Mouse (Mus musculus): ENCODE measurements around the gene Npcd. TPM values are rescaled to one million over a fixed set of nuclear protein-coding genes. Genes with fewer than 3 reads are reported as not detected.
"Not testable (repeated sequence)": the region's sequence is repeated elsewhere in the genome, so short reads cannot be mapped to it uniquely, and the experiment has no call there.

The Npcd gene
- polyA plus RNA-seq, 1 experiment = 1.2 TPM

- H3K36me3 ChIP-seq (ENCODE audit: control insufficient read depth, insufficient read depth, low read length, poor library complexity, severe bottlenecking) = 0 out of 2 replicates have a peak, but pooled peaks cover 3% of the 10 kb centered on the region
Observed at GRCm38 (mm10) chr15:79825146-79825825, 8.8 kb downstream of the Npcd start.

GRCm38 (mm10) chr15:79823588-79824280, 10.3 kb downstream of the Npcd start:
- no peak overlapping the region for H3K4me3 ChIP-seq (ENCODE audit: low read depth, low read length)
- no peaks in the 10 kb centered on the region for H3K9me3 ChIP-seq (replicated peaks; ENCODE audit: control insufficient read depth, insufficient read depth, low read length, poor library complexity, severe bottlenecking)
- no peak overlapping the region for H3K9ac ChIP-seq (ENCODE audit: low read depth, poor library complexity, severe bottlenecking)
- 0 out of 2 replicates have a peak, but pooled peaks cover 3% of the 10 kb centered on the region for H3K36me3 ChIP-seq (ENCODE audit: control insufficient read depth, insufficient read depth, low read length, poor library complexity, severe bottlenecking)
- H3K4me1 ChIP-seq (ENCODE audit: control insufficient read depth, insufficient read depth, low read length) = peaks cover 6% of the 10 kb centered on the region
- TF ChIP-seq POLR2A (IDR thresholded peaks at IDR 0.05; ENCODE audit: insufficient read depth, low read length) (no peak), EP300 (IDR thresholded peaks at IDR 0.05; ENCODE audit: insufficient read depth, low read depth, low read length) (no peak), CTCF (IDR thresholded peaks at IDR 0.05; ENCODE audit: low read depth, low read length) (no peak)
- no peak overlapping the region for H3K27ac ChIP-seq (ENCODE audit: insufficient read depth, low read length)
- H3K27me3 ChIP-seq (ENCODE audit: control insufficient read depth, insufficient read depth, low read length, poor library complexity, severe bottlenecking) = no peaks in the 10 kb centered on the region

More at GRCm38 (mm10) chr15:79825146-79825825, 8.8 kb downstream of the Npcd start:
- Histone ChIP-seq H3K27me3 (ENCODE audit: control insufficient read depth, insufficient read depth, low read length, poor library complexity, severe bottlenecking) (no peaks in the 10 kb centered on the region), H3K9me3 (replicated peaks; ENCODE audit: control insufficient read depth, insufficient read depth, low read length, poor library complexity, severe bottlenecking) (no peaks in the 10 kb centered on the region), H3K4me1 (ENCODE audit: control insufficient read depth, insufficient read depth, low read length) (peaks cover 6% of the 10 kb centered on the region), H3K9ac (ENCODE audit: low read depth, poor library complexity, severe bottlenecking) (no peak overlapping the region), H3K4me3 (ENCODE audit: low read depth, low read length) (no peak overlapping the region), H3K27ac (ENCODE audit: insufficient read depth, low read length) (no peak overlapping the region)
- peak; percentile 66 for TF ChIP-seq CTCF (IDR thresholded peaks at IDR 0.05; ENCODE audit: low read depth, low read length)
- TF ChIP-seq EP300 (IDR thresholded peaks at IDR 0.05; ENCODE audit: insufficient read depth, low read depth, low read length) = no peak

GRCm38 (mm10) chr15:79822265-79823199, 11.5 kb downstream of the Npcd start:
- TF ChIP-seq EP300 (IDR thresholded peaks at IDR 0.05; ENCODE audit: insufficient read depth, low read depth, low read length) (no peak), POLR2A (IDR thresholded peaks at IDR 0.05; ENCODE audit: insufficient read depth, low read length) (no peak), CTCF (IDR thresholded peaks at IDR 0.05; ENCODE audit: low read depth, low read length) (no peak)
- no peaks in the 10 kb centered on the region for H3K36me3 ChIP-seq (ENCODE audit: control insufficient read depth, insufficient read depth, low read length, poor library complexity, severe bottlenecking)
- H3K27ac ChIP-seq (ENCODE audit: insufficient read depth, low read length) = no peak overlapping the region
- H3K9ac ChIP-seq (ENCODE audit: low read depth, poor library complexity, severe bottlenecking) = no peak overlapping the region
- no peaks in the 10 kb centered on the region for H3K9me3 ChIP-seq (replicated peaks; ENCODE audit: control insufficient read depth, insufficient read depth, low read length, poor library complexity, severe bottlenecking)
- no peaks in the 10 kb centered on the region for H3K27me3 ChIP-seq (ENCODE audit: control insufficient read depth, insufficient read depth, low read length, poor library complexity, severe bottlenecking)
- H3K4me3 ChIP-seq (ENCODE audit: low read depth, low read length) = no peak overlapping the region
- peaks cover 6% of the 10 kb centered on the region for H3K4me1 ChIP-seq (ENCODE audit: control insufficient read depth, insufficient read depth, low read length)

GRCm38 (mm10) chr15:79818325-79818724, 15.7 kb downstream of the Npcd start:
- Histone ChIP-seq H3K4me3 (ENCODE audit: low read depth, low read length) (no peak overlapping the region), H3K36me3 (ENCODE audit: control insufficient read depth, insufficient read depth, low read length, poor library complexity, severe bottlenecking) (no peaks in the 10 kb centered on the region), H3K9ac (ENCODE audit: low read depth, poor library complexity, severe bottlenecking) (no peak overlapping the region), H3K27me3 (ENCODE audit: control insufficient read depth, insufficient read depth, low read length, poor library complexity, severe bottlenecking) (no peaks in the 10 kb centered on the region), H3K4me1 (ENCODE audit: control insufficient read depth, insufficient read depth, low read length) (no peaks in the 10 kb centered on the region), H3K27ac (ENCODE audit: insufficient read depth, low read length) (no peak overlapping the region), H3K9me3 (replicated peaks; ENCODE audit: control insufficient read depth, insufficient read depth, low read length, poor library complexity, severe bottlenecking) (no peaks in the 10 kb centered on the region)
- TF ChIP-seq POLR2A (IDR thresholded peaks at IDR 0.05; ENCODE audit: insufficient read depth, low read length) = no peak
- TF ChIP-seq CTCF (IDR thresholded peaks at IDR 0.05; ENCODE audit: low read depth, low read length) = peak; percentile 28

DNA sequence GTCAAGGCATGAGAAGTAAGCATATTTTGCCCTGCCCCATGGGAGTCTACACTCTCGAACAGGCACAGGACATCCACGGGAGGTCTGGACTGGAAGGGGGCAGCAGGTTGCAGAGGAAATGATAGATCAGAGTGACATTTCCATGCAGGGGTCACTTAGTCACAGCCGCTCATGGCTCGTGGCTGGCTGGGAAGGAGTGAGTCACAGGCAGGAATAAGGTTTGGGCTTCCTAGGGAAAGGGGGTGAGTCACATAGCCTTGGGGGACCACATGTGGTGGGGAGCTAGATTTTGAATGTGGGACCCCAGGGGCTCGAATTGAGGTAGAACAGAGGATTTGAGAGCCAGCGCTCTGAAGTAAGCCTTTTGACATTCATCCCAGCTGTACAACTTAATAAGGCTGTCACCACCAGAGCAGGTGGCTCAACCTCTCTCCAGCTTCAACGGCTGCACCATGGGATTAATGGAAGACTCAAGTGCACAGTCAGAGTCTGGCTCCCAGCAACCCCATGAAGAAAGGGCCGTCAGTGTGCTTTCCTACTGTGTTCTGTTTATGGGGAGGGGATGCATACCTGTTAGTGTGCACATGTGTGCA, 20.3 kb downstream of the Npcd start:
- Histone ChIP-seq H3K4me3 (ENCODE audit: low read depth, low read length) (no peak overlapping the region), H3K4me1 (ENCODE audit: control insufficient read depth, insufficient read depth, low read length) (no peaks in the 10 kb centered on the region), H3K27me3 (ENCODE audit: control insufficient read depth, insufficient read depth, low read length, poor library complexity, severe bottlenecking) (no peaks in the 10 kb centered on the region), H3K36me3 (ENCODE audit: control insufficient read depth, insufficient read depth, low read length, poor library complexity, severe bottlenecking) (no peaks in the 10 kb centered on the region), H3K27ac (ENCODE audit: insufficient read depth, low read length) (no peak overlapping the region), H3K9me3 (replicated peaks; ENCODE audit: control insufficient read depth, insufficient read depth, low read length, poor library complexity, severe bottlenecking) (no peaks in the 10 kb centered on the region), H3K9ac (ENCODE audit: low read depth, poor library complexity, severe bottlenecking) (no peak overlapping the region)
- no peak for TF ChIP-seq POLR2A (IDR thresholded peaks at IDR 0.05; ENCODE audit: insufficient read depth, low read length)
- no peak for TF ChIP-seq CTCF (IDR thresholded peaks at IDR 0.05; ENCODE audit: low read depth, low read length)
- no peak for TF ChIP-seq EP300 (IDR thresholded peaks at IDR 0.05; ENCODE audit: insufficient read depth, low read depth, low read length)

DNA sequence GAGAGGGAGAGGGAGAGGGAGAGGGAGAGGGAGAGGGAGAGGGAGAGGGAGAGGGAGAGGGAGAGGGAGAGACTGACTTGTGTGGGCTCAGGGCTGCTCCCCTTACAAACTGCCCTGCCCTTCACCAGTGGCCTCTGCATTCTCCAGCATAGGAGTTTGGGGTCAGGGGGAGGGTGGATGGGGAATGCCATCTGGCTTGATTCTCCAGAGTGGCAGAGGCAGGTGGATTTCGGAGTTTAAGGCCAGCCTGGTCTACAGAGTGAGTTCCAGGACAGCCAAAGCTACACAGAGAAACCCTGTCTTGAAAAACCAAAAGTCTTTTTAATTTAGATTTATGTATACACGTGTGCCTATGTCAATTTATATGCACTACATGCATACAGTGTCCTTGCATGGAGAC, 21.2 kb downstream of the Npcd start:
- H3K9me3 ChIP-seq (replicated peaks; ENCODE audit: control insufficient read depth, insufficient read depth, low read length, poor library complexity, severe bottlenecking); H3K4me1 ChIP-seq (ENCODE audit: control insufficient read depth, insufficient read depth, low read length); H3K27me3 ChIP-seq (ENCODE audit: control insufficient read depth, insufficient read depth, low read length, poor library complexity, severe bottlenecking): not testable (repeated sequence)

More for the DNA sequence above, 21.2 kb downstream of the Npcd start:
- H3K36me3 ChIP-seq (ENCODE audit: control insufficient read depth, insufficient read depth, low read length, poor library complexity, severe bottlenecking); H3K9ac ChIP-seq (ENCODE audit: low read depth, poor library complexity, severe bottlenecking); H3K27ac ChIP-seq (ENCODE audit: insufficient read depth, low read length); H3K4me3 ChIP-seq (ENCODE audit: low read depth, low read length): not testable (repeated sequence)
